Mouse (Mus musculus) fat pad, adult 2 months (tissue): ENCODE measurements at regions not wholly inside any gene's neighbourhood (a gene's known extent, or its start where the extent isn't known, plus 50 kb on each side); places are given as distances from the start of the nearest gene placed in this dataset.

Experiments
- DNase-seq: peaks from one replicate; pipeline ENCODE4 v3.0.0-alpha.2; 2011; ENCODE audit warnings: low read depth, low spot score; ENCODE audit errors: extremely low read depth

- no peak for DNase-seq
These were observed 155.2 kb upstream of the Kbtbd8 start for GRCm38 (mm10) chr6:94961821-94962220.

- no peak for DNase-seq
These were observed 159.1 kb upstream of the Kbtbd8 start for GRCm38 (mm10) chr6:94957990-94958389.

- no peak for DNase-seq
These were observed 159.8 kb upstream of the Kbtbd8 start for GRCm38 (mm10) chr6:94957172-94957668.

GRCm38 (mm10) chr6:94954580-94954979, 162.5 kb upstream of the Kbtbd8 start:
- DNase-seq = no peak

GRCm38 (mm10) chr6:94953658-94954057, 163.4 kb upstream of the Kbtbd8 start:
- no peak for DNase-seq

DNA sequence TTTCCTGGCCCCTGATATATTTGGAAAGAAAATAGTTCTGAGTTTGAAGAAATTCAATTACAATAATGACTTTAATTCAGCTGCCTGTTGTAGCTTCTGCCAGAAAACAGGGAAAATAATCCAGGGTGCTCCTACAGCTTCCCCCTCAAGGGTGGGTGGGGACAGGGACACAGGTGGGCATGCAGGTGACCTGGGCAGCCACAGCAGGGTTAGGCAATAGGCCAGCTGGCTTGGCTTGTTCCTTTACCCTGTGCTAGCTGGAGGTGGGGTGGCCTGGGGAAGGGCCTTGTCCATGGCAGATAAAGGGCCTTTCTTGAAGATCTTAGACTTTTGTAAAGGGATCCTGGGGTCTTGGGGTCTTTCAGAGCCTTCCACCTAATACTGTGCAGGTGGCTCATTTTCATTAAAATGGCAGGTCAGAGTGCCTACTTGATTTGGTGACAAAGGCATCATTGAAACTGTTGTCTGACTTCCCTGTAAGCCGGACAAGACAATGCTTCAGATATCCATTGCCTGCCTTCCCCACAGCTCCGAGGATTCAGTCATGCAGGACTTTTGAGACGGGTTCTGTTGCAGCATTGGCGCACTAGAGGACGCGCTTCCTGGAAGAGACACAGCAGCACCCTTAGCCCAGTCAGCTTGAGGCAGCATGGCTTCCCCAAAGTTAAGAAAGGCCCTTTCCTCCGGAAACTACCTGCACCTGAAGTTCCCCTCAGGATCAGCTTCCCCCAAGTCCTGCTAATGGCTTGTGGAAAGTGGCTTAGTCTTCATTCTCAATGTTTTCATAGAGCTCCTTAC, 164.9 kb upstream of the Kbtbd8 start:
- no peak for DNase-seq

DNA sequence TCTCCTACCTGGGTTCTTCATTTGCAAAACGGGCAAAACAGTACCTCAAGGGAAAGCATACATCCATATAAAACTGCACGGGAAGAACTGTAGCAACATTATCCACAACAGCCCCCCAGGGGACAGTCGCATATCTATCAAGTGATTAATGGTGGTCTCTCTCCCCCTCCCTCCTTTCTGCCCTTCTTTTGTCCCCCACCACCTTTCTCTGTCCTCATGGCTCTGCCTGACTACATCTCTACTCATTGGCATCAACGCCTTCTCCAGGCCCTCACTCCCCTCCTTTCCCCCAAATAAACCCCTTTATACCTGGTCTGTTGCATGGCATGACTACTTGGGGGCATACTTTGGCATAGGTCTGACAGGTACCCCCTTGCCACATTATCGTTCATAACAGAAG, 166.1 kb upstream of the Kbtbd8 start:
- no peak for DNase-seq

DNA sequence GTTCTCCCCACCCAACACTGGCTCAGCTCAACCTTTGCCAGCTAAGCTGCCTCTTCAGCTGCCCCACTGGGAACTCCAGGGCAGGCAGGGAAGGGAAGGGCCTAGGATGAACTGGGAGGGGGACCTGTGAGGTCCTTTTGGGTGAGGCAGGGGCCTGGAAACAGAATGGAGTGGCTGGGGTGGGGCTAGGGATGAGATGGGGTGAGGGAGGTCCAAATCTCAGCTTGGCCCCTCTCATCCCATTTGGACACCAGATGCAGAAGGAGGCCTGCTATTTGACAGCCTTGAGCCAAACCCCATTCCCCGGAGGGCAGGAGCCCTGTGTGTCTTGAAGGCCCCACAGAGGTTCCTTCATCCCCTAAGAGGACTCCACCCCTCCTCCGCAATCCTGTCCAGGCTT, 166.7 kb upstream of the Kbtbd8 start:
- DNase-seq = no peak

GRCm38 (mm10) chr6:94946352-94946900, 170.6 kb upstream of the Kbtbd8 start:
- DNase-seq = no peak

DNA sequence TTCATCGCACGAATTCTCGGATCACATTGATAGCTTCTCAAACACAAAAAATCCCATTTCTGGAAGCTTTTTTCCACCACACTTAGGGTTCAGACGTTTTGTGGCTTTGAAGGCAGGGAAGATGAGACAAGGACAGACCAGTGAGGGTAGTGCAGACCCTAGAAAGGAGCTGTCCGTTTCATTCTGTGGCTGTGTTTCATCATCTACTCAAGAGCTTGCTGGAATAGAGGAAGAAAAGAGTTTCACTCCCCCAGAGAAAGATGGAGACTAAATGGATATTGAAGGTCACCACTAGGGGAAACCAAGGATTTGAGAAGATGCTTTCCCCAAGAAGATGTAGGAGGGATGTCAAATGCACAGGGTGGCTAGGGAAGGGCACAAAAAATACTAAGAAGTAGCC, 171.3 kb upstream of the Kbtbd8 start:
- no peak for DNase-seq

- peak; percentile 81 for DNase-seq
These were observed 172.8 kb upstream of the Kbtbd8 start for GRCm38 (mm10) chr6:94944196-94944595.

GRCm38 (mm10) chr6:94938949-94939348, 178.1 kb upstream of the Kbtbd8 start:
- no peak for DNase-seq

DNA sequence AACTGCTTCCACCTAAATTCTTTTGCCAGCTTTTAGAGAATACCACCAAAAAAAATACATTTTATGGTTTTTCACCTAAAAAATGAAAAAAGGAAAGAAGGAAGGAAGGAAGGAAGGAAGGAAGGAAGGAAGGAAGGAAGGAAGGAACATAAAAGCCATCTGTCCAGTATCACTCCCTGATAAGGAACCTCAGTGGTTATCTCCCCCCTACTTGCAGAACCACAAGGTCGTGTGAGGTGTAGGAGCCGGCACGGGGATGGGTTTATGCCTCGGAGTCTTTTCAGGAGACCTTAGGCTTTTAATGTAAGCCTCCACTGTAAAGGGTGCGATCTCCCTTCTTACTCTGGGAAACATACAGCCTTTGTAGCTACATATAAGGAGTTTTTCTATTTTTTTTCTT, 180.8 kb upstream of the Kbtbd8 start:
- DNase-seq = no peak

DNA sequence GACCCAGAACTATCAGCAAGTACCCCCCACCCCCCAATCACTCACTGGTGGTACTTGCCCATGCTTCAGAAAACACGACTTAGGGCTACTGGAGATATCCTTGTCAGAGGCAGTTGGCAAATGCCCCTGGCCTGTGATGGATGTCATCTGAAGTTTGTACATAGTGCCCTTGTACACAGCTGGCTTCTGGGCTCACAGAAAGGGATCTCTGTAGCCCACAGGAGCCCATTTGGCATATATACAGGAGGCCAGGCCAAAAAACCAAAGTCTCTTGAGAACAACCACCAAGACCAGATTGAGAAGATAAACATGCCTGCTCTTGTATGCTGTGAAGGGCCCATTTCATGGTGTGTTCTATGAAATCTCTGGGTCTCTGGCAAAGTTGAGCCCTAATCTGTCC, 181.3 kb upstream of the Kbtbd8 start:
- peak; percentile 88 for DNase-seq

DNA sequence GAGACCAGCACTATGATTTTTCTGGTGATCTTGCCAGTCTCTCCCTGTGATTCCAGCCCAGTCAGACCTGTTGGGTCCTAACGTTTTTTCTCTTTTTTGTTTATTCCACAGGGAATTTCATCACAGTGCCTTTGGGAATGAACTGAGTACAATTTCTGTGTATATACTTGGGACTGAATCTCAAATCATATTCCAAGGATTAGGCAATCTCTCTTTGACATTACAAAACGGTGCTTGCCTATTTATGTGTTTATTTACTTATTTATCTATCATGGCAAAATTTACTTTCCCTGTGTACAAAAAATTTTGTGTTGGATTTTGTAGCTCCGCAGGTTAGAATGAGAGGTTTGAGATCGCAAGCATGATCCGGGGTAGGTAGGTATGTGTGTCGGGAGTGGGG, 189.2 kb upstream of the Kbtbd8 start:
- DNase-seq = peak; percentile 37

- no peak for DNase-seq
These were observed 190.3 kb upstream of the Kbtbd8 start for GRCm38 (mm10) chr6:94926652-94927211.

- DNase-seq = no peak
These were observed 191.6 kb upstream of the Kbtbd8 start for GRCm38 (mm10) chr6:94925408-94925807.

DNA sequence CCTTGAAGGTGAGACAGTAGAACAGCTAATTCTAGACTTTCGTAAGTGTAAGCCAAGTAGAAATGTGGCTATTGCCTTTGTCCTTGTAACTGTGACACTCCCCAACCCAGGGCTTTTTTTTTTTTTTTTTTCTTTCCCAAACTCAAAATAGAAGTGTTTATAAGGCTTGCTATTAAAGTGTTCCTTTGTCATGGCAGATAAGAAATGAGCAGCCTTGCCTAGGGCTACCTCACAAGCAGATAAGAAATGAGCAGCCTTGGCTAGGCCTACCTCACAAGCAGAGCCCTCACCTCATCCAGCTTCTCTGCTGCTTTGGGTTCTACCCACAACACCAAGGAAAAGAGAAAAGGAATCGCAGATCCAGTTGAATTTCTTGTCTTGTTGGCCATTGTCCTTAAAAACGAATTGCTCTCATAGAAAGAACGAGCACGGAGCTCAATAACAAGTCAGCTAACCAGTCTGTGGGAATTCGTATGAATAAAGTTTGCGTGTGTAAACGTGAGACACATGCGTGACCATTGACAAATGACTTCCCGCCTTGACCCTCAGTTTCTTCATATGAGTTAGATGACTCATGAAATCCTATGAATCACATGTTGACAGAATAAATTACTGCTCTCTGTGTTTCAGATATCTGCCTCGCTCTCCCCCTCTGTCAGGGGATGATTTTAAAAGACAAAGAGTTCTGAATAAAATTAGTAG, 192.6 kb upstream of the Kbtbd8 start:
- DNase-seq = no peak

DNA sequence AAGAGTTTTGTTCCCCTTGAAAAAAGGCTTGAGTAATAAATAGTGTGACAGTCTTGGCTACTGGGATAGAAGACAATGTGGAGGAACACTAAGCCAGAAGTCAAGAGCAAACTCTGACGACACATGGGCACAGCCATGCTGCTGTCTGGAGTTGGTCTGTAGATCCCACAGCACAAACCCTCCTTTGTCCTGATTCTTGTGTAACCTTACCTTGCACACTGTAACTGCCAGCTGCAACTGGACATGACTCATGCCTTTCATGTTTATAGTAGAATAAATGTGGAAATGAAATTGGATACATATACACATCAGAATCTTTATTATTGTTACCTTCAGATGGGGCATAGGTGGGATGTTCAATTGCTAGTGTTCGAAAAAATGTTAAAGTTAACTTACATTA, 195.3 kb upstream of the Kbtbd8 start:
- peak; percentile 85 for DNase-seq

DNA sequence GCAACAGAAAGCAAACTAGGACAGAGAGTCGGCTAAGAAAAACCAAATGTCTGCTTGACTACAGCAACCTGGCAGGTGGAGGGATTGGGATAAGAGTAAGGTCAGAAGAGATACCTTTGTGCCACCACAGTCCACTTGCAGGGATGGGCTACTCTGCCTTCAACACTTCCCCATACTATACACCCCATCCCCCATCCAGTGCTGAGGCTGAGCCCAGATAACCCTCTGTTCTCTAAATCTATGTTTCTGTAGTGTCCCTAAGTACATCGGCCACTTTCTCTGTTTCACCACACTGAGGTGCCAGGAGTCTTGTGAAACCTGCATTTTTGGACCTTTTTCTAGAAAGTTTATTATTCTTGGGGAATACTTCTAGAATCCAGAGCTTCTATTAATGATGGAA, 196.3 kb upstream of the Kbtbd8 start:
- no peak for DNase-seq

DNA sequence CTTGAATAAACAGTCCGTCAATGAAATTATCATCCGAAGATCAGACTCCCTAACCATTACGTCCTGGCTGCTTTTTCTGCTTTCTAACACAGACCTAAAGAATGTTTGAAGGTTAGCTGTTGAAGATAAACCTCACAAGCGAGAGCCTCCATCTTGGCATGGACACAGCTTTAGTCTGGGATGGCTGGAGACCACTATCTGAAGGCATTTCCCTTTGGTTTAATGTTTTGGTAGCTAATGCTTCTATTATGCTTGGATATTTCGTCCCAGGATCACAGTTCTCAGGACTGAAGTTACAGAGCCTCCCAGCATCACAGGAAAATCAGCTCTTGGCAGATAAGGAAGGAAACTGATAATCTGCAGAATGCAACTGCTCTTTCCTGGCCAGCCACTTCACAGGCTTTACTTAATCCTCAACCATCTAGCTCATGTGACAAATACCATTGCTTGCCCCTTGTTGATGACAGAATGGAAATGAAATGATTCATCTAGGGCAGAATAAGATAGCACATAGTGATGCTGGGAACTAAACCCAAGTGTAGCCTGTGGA, 197.8 kb upstream of the Kbtbd8 start:
- DNase-seq = no peak
